Mouse (Mus musculus): Measurements from ENCODE around the gene Rln3. TPM values are rescaled to one million over a fixed set of nuclear protein-coding genes. Genes with fewer than 3 reads are reported as not detected.

Gene Rln3
- polyA plus RNA-seq, 1 experiment from 2014 or later = not detected

DNA sequence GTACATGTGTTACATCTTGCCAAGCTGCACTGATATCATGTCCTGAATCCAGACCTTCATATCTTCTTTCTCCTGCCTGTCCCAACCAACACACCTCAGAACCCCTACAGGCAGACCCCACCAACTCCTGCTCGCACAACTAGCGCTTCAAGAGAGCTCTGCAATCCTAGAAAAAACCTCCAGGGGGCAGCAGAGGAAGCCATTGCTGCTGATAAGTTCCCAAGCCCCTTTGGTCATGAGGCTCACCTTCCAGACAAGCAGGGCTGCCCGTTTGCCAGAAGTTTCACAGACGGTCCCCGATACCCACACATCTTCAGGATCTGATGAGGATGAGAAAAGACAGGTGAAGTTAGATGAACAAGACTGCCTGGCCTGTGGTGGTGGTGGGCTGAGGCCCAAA lies 5.8 kb downstream of the Rln3 start:
- Histone ChIP-seq H3K27ac (replicated peaks; ENCODE audit: low read depth, low read length) (no peak overlapping the region), H3K9ac (ENCODE audit: low read depth, low read length) (no peak overlapping the region), H3K4me1 (ENCODE audit: control insufficient read depth, insufficient read depth, low read length) (peaks cover 5% of the 10 kb centered on the region; the same call in 1 of the 2 replicates), H3K4me3 (ENCODE audit: low read depth, low read length) (no peak overlapping the region), H3K27me3 (replicated peaks; ENCODE audit: control insufficient read depth, insufficient read depth, low read length) (peaks cover 38% of the 10 kb centered on the region), H3K9me3 (ENCODE audit: control insufficient read depth, low read length) (no peaks in the 10 kb centered on the region), H3K4me2 (ENCODE audit: low read depth, low read length) (no peak overlapping the region), H3K36me3 (ENCODE audit: control insufficient read depth, insufficient read depth, low read length) (no peaks in the 10 kb centered on the region)
- DNase-seq (ENCODE audit: low spot score) (peak; percentile 85), ATAC-seq (ENCODE audit: low read depth) (peak; percentile 26; the same call in 1 of the 2 replicates)
- WGBS = 3% methylated on average over 5 of the region's 5 CpGs

DNA sequence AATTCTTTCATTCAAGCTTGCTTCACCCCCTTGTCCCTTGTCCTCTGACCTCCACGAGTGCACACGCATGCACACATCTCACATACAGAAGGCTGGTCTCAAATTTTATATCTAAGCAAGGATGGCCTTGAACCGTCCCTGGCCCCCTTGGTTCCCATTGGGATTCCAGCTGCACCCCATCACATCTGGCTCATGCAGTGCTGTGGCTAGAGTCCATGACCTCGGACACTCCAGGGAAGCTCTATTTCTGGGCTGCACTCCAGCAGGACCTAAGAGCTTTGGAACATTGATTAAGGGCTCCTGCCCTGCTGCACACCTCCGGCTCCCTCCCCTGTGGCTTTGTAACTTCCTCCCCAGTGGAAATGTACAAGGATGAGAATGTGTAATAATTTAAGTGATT lies 6.8 kb downstream of the Rln3 start:
- H3K9me3 ChIP-seq (ENCODE audit: control insufficient read depth, low read length) = no peaks in the 10 kb centered on the region
- DNase-seq (ENCODE audit: low spot score) (no peak), ATAC-seq (ENCODE audit: low read depth) (no peak)
- H3K36me3 ChIP-seq (ENCODE audit: control insufficient read depth, insufficient read depth, low read length) = no peaks in the 10 kb centered on the region
- no peak overlapping the region for H3K27ac ChIP-seq (replicated peaks; ENCODE audit: low read depth, low read length)
- peaks cover 27% of the 10 kb centered on the region for H3K27me3 ChIP-seq (replicated peaks; ENCODE audit: control insufficient read depth, insufficient read depth, low read length)
- WGBS = 62% methylated on average over 5 of the region's 5 CpGs
- no peak overlapping the region for H3K9ac ChIP-seq (ENCODE audit: low read depth, low read length)
- H3K4me3 ChIP-seq (ENCODE audit: low read depth, low read length) = no peak overlapping the region
- no peak overlapping the region for H3K4me2 ChIP-seq (ENCODE audit: low read depth, low read length)
- peaks cover 5% of the 10 kb centered on the region; the same call in 1 of the 2 replicates for H3K4me1 ChIP-seq (ENCODE audit: control insufficient read depth, insufficient read depth, low read length)

DNA sequence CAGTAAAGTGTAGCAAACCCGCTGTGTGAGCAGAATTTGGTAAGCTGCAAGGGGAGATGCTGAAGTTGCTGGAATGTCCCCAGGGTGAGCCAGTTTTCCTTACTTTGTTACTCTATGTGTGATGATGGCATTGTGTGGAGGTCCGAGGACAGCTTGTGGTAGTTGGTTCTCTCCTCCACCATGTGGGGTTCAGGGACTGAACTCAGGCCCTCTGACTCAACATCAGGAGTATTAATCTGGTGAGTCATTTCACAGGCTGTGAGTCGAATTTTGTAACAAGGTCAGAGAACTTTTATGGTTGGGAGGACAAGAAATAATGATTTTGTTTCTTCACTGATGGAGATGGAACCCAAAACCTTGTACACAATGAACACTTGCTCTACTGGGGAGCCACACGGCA lies 12.0 kb downstream of the Rln3 start:
- Histone ChIP-seq H3K4me3 (ENCODE audit: low read depth, low read length) (no peak overlapping the region), H3K27me3 (replicated peaks; ENCODE audit: control insufficient read depth, insufficient read depth, low read length) (no peaks in the 10 kb centered on the region), H3K9ac (ENCODE audit: low read depth, low read length) (no peak overlapping the region), H3K27ac (replicated peaks; ENCODE audit: low read depth, low read length) (no peak overlapping the region), H3K4me2 (ENCODE audit: low read depth, low read length) (no peak overlapping the region), H3K4me1 (ENCODE audit: control insufficient read depth, insufficient read depth, low read length) (no peaks in the 10 kb centered on the region), H3K36me3 (ENCODE audit: control insufficient read depth, insufficient read depth, low read length) (no peaks in the 10 kb centered on the region), H3K9me3 (ENCODE audit: control insufficient read depth, low read length) (no peaks in the 10 kb centered on the region)
- DNase-seq (ENCODE audit: low spot score) (no peak), ATAC-seq (ENCODE audit: low read depth) (no peak)
- WGBS = 76% methylated on average over 4 of the region's 4 CpGs

DNA sequence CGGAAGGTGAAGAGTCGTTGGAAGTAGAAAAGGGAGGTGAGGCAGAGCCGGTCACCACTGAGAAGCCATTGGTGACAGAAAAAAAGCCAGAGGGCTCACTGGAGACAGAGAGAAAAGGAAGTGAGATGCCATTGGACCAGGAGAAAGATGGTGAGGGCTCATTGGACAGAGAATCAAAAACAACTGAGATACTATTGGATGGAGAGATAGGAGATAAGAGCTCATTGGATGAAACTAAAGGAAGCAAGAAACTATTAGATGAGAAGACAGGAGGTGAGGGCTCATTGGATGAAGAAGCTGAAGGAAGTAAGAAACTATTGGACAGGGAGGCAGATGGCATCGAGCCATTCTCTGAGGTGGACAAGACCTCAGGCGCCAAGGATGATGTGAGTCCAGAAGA lies 15.5 kb downstream of the Rln3 start:
- no peak overlapping the region for H3K9ac ChIP-seq (ENCODE audit: low read depth, low read length)
- no peaks in the 10 kb centered on the region for H3K36me3 ChIP-seq (ENCODE audit: control insufficient read depth, insufficient read depth, low read length)
- 87% methylated on average over 5 of the region's 5 CpGs for WGBS
- DNase-seq (ENCODE audit: low spot score) = no peak
- H3K9me3 ChIP-seq (ENCODE audit: control insufficient read depth, low read length) = no peaks in the 10 kb centered on the region
- ATAC-seq (ENCODE audit: low read depth) = no peak
- no peaks in the 10 kb centered on the region; the same call in 1 of the 2 replicates for H3K4me1 ChIP-seq (ENCODE audit: control insufficient read depth, insufficient read depth, low read length)
- no peak overlapping the region for H3K4me2 ChIP-seq (ENCODE audit: low read depth, low read length)
- H3K27ac ChIP-seq (replicated peaks; ENCODE audit: low read depth, low read length) = no peak overlapping the region
- H3K27me3 ChIP-seq (replicated peaks; ENCODE audit: control insufficient read depth, insufficient read depth, low read length) = no peaks in the 10 kb centered on the region
- H3K4me3 ChIP-seq (ENCODE audit: low read depth, low read length) = no peak overlapping the region

DNA sequence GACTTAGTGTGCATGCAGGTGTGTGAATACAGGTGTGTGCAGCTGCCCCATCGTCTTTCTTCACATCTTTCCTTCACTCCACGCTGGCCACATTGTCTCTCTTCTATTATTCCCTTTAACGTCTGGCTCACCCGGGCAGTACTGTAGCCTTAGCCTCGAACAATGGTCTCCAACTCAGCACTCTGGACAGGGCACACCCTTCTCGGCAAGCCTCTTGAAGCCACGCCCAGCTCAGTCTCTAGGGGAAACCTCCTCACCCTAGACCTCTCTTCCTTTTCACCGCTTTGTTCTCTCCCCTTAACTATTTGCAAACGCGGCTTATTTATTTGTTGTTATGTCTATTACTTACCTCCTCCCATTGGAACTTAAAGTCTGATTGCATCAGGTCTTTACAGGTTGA lies 17.4 kb downstream of the Rln3 start:
- no peak for ATAC-seq (ENCODE audit: low read depth)
- 14% methylated on average over 10 of the region's 10 CpGs for WGBS
- no peak overlapping the region for H3K4me2 ChIP-seq (ENCODE audit: low read depth, low read length)
- no peaks in the 10 kb centered on the region for H3K9me3 ChIP-seq (ENCODE audit: control insufficient read depth, low read length)
- no peaks in the 10 kb centered on the region; the same call in 1 of the 2 replicates for H3K4me1 ChIP-seq (ENCODE audit: control insufficient read depth, insufficient read depth, low read length)
- no peak overlapping the region for H3K4me3 ChIP-seq (ENCODE audit: low read depth, low read length)
- H3K9ac ChIP-seq (ENCODE audit: low read depth, low read length) = no peak overlapping the region
- H3K36me3 ChIP-seq (ENCODE audit: control insufficient read depth, insufficient read depth, low read length) = no peaks in the 10 kb centered on the region
- no peak for DNase-seq (ENCODE audit: low spot score)
- H3K27ac ChIP-seq (replicated peaks; ENCODE audit: low read depth, low read length) = no peak overlapping the region
- H3K27me3 ChIP-seq (replicated peaks; ENCODE audit: control insufficient read depth, insufficient read depth, low read length) = no peaks in the 10 kb centered on the region

DNA sequence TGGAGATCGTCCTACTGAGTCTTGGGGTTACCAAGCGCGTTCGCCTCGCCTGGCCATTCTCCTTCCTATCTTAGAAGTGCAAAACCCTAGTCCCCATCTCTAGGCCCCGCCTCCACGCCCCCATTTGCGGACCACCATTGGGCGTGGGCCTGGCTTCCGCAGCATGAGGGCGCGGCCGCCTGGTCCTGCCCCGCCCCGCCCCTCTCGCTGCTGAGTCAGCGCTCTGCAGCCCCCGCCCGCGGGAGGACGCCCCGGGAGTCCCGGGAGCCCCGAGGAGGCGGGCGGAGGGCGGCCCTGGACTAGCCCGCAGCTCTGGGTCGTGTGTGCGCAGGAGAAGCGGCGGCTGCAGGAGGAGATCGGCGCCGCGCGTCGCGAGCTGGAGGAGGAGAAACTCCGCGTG lies 18.9 kb downstream of the Rln3 start:
- H3K9me3 ChIP-seq (ENCODE audit: control insufficient read depth, low read length) = no peaks in the 10 kb centered on the region
- 0 out of 2 replicates have a peak, but pooled peaks cover 7% of the 10 kb centered on the region for H3K27me3 ChIP-seq (replicated peaks; ENCODE audit: control insufficient read depth, insufficient read depth, low read length)
- peak overlapping the region; percentile 60 for H3K9ac ChIP-seq (ENCODE audit: low read depth, low read length)
- H3K4me3 ChIP-seq (ENCODE audit: low read depth, low read length) = peak overlapping the region; percentile 49
- H3K36me3 ChIP-seq (ENCODE audit: control insufficient read depth, insufficient read depth, low read length) = no peaks in the 10 kb centered on the region
- WGBS = 1% methylated on average over 32 of the region's 41 CpGs
- DNase-seq (ENCODE audit: low spot score) (peak; percentile 90), ATAC-seq (ENCODE audit: low read depth) (peak; percentile 85)
- H3K4me2 ChIP-seq (ENCODE audit: low read depth, low read length) = peak overlapping the region; percentile 82
- no peak overlapping the region for H3K27ac ChIP-seq (replicated peaks; ENCODE audit: low read depth, low read length)
- H3K4me1 ChIP-seq (ENCODE audit: control insufficient read depth, insufficient read depth, low read length) = peaks cover 5% of the 10 kb centered on the region; the same call in 1 of the 2 replicates

DNA sequence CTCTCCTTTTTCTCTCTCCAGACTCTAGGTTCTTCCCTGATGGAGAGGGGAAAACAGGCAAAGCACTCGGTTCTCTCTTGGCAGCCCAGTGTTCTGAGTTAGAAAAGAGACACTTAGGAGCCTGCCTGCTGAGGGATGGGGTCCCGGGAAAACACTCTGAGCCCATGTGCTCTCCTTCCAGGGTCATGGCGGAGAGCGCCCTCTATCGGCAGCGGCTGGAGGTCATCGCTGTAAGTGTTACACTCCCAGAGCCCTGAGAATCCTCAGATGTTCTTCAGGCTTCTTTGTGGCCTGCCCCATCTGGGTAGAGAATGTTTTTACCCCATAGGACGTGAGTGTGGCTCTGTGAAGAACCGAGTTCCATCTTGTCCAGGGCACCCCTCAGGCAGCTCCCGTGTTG lies 20.6 kb downstream of the Rln3 start:
- Histone ChIP-seq H3K4me3 (ENCODE audit: low read depth, low read length) (no peak overlapping the region), H3K9ac (ENCODE audit: low read depth, low read length) (no peak overlapping the region), H3K27me3 (replicated peaks; ENCODE audit: control insufficient read depth, insufficient read depth, low read length) (0 out of 2 replicates have a peak, but pooled peaks cover 7% of the 10 kb centered on the region), H3K9me3 (ENCODE audit: control insufficient read depth, low read length) (no peaks in the 10 kb centered on the region), H3K4me1 (ENCODE audit: control insufficient read depth, insufficient read depth, low read length) (peaks cover 5% of the 10 kb centered on the region; the same call in 1 of the 2 replicates), H3K27ac (replicated peaks; ENCODE audit: low read depth, low read length) (no peak overlapping the region), H3K36me3 (ENCODE audit: control insufficient read depth, insufficient read depth, low read length) (no peaks in the 10 kb centered on the region), H3K4me2 (ENCODE audit: low read depth, low read length) (no peak overlapping the region)
- no peak for DNase-seq (ENCODE audit: low spot score)
- ATAC-seq (ENCODE audit: low read depth) = no peak
- 21% methylated on average over 10 of the region's 10 CpGs for WGBS

DNA sequence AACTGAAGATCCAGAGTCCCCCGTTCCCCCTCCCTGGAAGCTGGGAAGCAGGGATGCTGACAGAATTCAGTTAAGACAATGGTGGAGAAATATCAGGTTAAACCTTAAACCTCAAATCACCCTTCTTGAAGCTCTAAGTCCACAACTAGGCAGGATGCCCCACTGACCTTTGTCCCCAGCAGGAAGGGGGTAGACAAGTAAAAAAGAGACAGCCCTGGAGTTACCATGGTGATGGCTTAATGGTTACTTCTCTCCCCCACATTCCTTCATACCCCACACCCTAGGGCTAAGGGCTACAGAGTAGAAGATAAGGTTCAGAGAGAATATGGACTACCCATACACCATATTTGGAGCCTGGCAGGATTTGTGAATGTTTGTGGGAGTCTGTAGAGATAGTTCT lies 21.2 kb downstream of the Rln3 start:
- Histone ChIP-seq H3K9me3 (ENCODE audit: control insufficient read depth, low read length) (no peaks in the 10 kb centered on the region), H3K27me3 (replicated peaks; ENCODE audit: control insufficient read depth, insufficient read depth, low read length) (0 out of 2 replicates have a peak, but pooled peaks cover 7% of the 10 kb centered on the region)
- 68% methylated on average over 1 of the region's 1 CpGs for WGBS

DNA sequence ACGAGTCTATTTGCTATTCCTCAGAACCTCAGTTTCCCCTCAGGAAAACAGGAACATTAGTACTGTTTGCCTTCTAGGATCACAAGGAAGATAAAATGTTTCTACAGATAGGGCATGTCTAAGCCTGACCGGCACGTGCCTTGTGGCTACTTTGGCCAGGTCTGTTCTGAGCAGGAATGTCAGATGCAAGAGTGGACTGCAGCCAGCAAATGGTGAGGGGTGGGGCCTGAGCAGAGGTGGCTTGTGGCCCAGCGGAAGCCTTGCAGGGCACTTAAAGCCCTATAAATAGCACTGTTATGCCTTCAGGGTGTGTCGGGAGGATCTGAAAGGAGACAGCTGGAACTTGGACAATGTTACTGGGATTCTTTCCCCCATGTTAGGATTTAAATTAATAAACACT lies 21.7 kb downstream of the Rln3 start:
- Histone ChIP-seq H3K4me1 (ENCODE audit: control insufficient read depth, insufficient read depth, low read length) (peaks cover 5% of the 10 kb centered on the region; the same call in 1 of the 2 replicates), H3K9ac (ENCODE audit: low read depth, low read length) (no peak overlapping the region), H3K9me3 (ENCODE audit: control insufficient read depth, low read length) (no peaks in the 10 kb centered on the region), H3K36me3 (ENCODE audit: control insufficient read depth, insufficient read depth, low read length) (no peaks in the 10 kb centered on the region), H3K4me3 (ENCODE audit: low read depth, low read length) (no peak overlapping the region), H3K27ac (replicated peaks; ENCODE audit: low read depth, low read length) (no peak overlapping the region), H3K4me2 (ENCODE audit: low read depth, low read length) (no peak overlapping the region), H3K27me3 (replicated peaks; ENCODE audit: control insufficient read depth, insufficient read depth, low read length) (0 out of 2 replicates have a peak, but pooled peaks cover 7% of the 10 kb centered on the region)
- DNase-seq (ENCODE audit: low spot score) (peak; percentile 52), ATAC-seq (ENCODE audit: low read depth) (no peak)
- WGBS = 28% methylated on average over 5 of the region's 5 CpGs

More for the DNA sequence above, 21.2 kb downstream of the Rln3 start:
- H3K4me1 ChIP-seq (ENCODE audit: control insufficient read depth, insufficient read depth, low read length) = peaks cover 5% of the 10 kb centered on the region; the same call in 1 of the 2 replicates
- H3K36me3 ChIP-seq (ENCODE audit: control insufficient read depth, insufficient read depth, low read length) = no peaks in the 10 kb centered on the region
- no peak for DNase-seq (ENCODE audit: low spot score)
- no peak overlapping the region for H3K4me2 ChIP-seq (ENCODE audit: low read depth, low read length)
- H3K4me3 ChIP-seq (ENCODE audit: low read depth, low read length) = no peak overlapping the region
- H3K27ac ChIP-seq (replicated peaks; ENCODE audit: low read depth, low read length) = no peak overlapping the region
- H3K9ac ChIP-seq (ENCODE audit: low read depth, low read length) = no peak overlapping the region
- ATAC-seq (ENCODE audit: low read depth) = no peak

Measured in embryonic facial prominence, embryonic 14.5 days (tissue).